Mouse (Mus musculus) CH12.LX (cell line): ENCODE data around the gene Meioc.

Source experiments
- CTCF ChIP-seq, 2 experiments: IDR thresholded peaks in 1 of 2; conservative IDR thresholded peaks in 1 of 2; 2 replicates each; pipeline ENCODE4 v1.5.1; 2011 to 2012; ENCODE audit warnings: low read depth in 2 of 2, low read length in 2 of 2, improper control_type of control experiment in 1 of 2, inconsistent platforms in 1 of 2, mild to moderate bottlenecking in 1 of 2, moderate library complexity in 1 of 2
- MYC ChIP-seq: IDR thresholded peaks from 2 replicates; pipeline ENCODE4 v1.6.1; 2011; ENCODE audit warnings: low read depth, mild to moderate bottlenecking, improper control_type of control experiment, low read length
- TCF12 ChIP-seq: IDR thresholded peaks from 2 replicates; pipeline ENCODE4 v1.6.1; 2014; ENCODE audit warnings: low read depth, mild to moderate bottlenecking, inconsistent platforms, low read length, improper control_type of control experiment
- ZKSCAN1 ChIP-seq: IDR thresholded peaks from 2 replicates; pipeline ENCODE4 v1.6.1; 2012; ENCODE audit warnings: low read depth, inconsistent platforms, low read length, improper control_type of control experiment, borderline replicate concordance

- TF ChIP-seq MYC: no peak
- no peak for TF ChIP-seq ZKSCAN1
- TF ChIP-seq TCF12: no peak
- TF ChIP-seq CTCF (conservative IDR thresholded peaks at IDR 0.05 in 1 of 2, IDR thresholded peaks at IDR 0.05 in 1 of 2; ENCODE audit: low read depth in 2 of 2, low read length in 2 of 2): no peak
Observed at GRCm38 (mm10) chr11:102712411-102712810, 48.9 kb downstream of the Meioc start.
